Mouse (Mus musculus): Measurements from ENCODE around the gene Adgrl4.

Adgrl4 gene

DNA sequence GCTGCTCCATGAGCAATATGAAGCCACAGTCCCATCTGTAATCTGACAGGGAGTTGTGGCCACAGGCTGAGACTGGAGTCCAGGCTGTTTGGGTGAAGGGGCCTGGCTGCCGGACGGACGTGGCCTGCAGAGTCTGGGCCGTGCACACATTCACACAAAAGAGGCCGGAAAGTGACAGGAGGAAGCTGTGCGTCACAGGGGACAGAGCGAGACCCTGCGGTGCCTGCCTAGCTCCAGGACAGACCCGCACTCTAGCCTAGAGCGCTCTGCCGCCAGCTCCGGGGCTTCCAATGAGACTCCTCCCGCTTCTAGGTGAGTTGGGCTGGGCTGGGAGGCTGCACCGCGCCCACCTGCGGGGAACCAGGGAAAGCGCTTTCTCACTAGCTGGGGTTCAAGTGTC lies at the start of gene Adgrl4:
Adgrl4 (plus strand) TSS at position 195 of the 400 bp plus-strand sequence.
- no peak for DNase-seq (ENCODE audit: low read depth)

DNA sequence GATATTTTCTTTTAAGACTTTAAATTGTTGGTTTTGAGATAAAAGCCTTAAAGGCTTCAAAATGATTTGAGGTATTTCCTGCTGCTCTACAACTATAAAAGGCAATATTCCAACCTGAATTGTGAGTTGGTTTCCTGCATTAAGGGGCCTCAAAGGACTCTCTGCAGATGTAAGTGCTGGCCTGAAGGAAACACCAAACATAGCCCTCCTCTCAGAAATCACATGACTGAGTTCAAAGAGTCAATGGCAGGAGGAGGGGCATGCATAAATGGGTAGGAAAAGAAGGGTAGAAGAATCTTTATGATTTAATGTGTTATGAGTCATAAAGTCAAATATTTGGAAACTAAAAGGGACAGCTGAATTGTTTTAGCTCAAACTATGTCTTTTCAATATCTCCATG lies 46.8 kb upstream of the Adgrl4 start:
- DNase-seq (ENCODE audit: low read depth): no peak

DNA sequence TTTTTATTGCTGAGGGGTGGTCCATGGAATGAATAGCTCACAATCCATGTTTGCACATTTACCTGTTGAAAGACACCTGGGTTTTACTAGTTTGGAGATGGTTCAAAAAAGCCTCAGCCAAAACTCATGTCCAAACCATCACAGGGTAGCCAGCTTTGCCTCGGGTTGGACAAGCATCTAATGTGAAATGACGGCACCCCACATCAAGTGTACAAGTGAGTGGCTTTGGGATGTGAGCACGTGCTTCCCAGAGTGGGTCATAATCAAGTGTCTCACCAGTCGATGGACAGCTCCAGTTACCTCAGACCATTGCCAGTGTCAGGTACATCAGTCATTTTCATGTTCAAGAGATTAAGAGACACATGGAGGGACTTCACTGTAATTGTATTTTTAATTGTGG lies 44.8 kb upstream of the Adgrl4 start:
- DNase-seq (ENCODE audit: low read depth): no peak

DNA sequence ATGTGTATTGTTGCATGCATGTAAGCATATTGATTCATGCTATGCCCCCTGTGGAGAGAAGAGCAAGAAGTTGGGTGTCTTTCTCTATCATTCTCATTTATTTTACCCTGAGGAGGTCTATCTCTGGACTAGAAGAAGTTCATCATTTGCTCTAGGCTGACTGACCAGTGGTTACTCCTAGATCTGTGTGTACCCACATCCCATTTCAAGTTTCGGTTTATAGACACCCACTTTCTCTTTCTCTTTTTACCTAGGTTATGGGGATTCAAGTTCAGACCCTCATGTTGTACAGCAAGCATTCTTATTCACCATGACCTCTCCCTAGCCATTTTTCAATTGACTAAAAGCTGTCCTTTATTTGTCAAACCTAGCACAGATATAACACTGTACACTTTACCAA lies 44.4 kb upstream of the Adgrl4 start:
- no peak for DNase-seq (ENCODE audit: low read depth)

GRCm38 (mm10) chr3:151399270-151399669 lies 38.4 kb upstream of the Adgrl4 start:
- no peak for DNase-seq (ENCODE audit: low read depth)

- no peak for DNase-seq (ENCODE audit: low read depth)
Observed at GRCm38 (mm10) chr3:151411031-151411430, 26.7 kb upstream of the Adgrl4 start.

GRCm38 (mm10) chr3:151411488-151411887 lies 26.2 kb upstream of the Adgrl4 start:
- DNase-seq (ENCODE audit: low read depth): no peak

DNA sequence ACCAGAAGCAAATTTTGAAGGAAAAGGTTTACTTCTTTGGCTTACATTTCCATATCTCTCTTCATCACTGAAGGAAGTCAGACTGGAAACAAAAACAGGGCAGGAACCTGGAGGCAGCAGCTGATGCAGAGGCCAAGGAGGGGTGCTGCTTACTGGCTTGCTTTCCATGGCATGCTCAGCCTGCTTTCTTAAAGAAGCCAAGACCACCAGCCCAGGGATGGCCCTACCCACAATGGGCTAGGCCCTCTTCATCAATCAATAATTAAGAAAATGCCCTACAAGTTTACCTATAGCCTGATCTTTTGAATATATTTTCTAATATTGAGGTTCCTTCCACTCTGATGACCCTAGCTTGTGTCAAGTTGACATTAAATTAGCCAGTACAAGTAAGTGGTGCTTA lies 20.8 kb upstream of the Adgrl4 start:
- no peak for DNase-seq (ENCODE audit: low read depth)

GRCm38 (mm10) chr3:151417688-151418572 lies 19.8 kb upstream of the Adgrl4 start:
- no peak for DNase-seq (ENCODE audit: low read depth)

GRCm38 (mm10) chr3:151424326-151425207 lies 13.1 kb upstream of the Adgrl4 start:
- DNase-seq (ENCODE audit: low read depth): no peak

DNA sequence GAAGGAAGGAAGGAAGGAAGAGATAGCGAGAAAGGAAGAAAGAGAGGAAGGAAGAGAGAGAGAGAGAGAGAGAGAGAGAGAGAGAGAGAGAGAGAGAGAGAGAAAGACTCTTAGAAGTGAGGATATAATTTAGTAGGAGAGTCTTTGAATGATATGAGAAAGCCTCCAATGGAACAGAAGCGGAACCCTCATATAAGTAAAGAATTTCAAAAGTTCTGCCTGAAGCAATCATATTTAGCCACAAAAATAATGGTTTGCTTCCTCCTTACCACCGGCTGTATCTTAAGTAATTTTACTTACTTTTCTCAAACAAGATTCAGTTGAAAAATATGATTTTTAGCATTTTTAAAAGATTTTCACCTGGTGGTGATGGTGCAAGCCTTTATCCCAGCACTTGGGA lies 7.6 kb upstream of the Adgrl4 start:
- DNase-seq (ENCODE audit: low read depth): no peak

DNA sequence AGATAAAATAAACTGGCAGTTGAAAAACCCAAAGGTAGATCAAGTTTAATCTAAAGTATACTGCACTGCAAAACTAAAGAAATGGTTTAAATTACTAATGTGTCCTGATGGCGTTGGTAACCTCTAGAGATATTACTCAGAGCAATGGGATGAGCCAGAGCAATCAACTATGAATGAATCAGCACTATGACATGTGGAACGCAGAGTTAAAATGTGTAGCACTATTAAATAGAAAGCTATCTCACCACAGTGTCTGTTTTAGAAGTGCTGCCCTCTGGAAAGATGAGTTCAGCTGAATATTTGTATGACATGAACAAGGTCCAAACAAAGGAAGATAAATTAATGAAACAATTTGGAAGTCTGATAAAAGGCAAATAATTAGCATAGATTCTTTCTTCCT lies 6.2 kb upstream of the Adgrl4 start:
- DNase-seq (ENCODE audit: low read depth): no peak

DNA sequence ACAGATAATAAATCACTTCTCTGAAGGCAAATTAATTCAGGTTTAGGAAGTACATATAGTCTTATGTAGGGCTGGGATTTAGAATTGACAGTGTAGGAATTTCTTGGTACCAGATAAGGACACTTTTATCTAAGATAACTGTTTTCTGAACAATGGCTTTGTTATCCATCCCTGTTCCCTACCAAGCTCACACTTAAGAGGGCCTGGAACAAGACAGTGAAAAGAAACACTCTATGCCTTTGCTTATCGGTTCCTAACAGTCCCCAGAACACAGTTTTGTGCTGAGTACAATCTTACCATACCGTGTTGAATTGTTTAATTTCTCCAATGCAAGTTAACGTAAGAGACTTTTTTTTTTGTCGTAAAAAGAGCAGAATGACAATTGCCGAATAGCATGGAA lies 677 bp downstream of the Adgrl4 start:
- DNase-seq (ENCODE audit: low read depth): no peak

GRCm38 (mm10) chr3:151439976-151440375 lies 2.3 kb downstream of the Adgrl4 start:
- DNase-seq (ENCODE audit: low read depth): no peak

- no peak for DNase-seq (ENCODE audit: low read depth)
Observed at GRCm38 (mm10) chr3:151442026-151442425, 4.3 kb downstream of the Adgrl4 start.

DNA sequence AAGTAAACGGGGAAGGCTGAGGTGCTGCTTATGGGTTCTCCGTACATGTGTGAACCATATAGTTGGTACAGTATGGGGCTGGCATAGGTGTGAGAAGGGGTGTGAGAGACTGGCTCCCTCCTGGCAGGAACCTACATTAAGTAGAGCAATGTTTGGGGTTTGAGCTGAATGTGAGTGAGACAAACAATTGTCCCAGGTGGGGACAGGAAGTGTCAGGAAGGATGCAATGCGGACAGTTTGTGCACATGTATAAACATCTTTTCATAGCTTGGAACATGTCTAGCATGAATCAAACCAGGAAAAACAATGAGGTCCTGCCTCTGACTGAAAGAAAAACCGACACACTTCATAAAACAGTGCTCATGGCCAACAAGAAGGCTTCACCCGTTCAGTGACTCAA lies 5.8 kb downstream of the Adgrl4 start:
- DNase-seq (ENCODE audit: low read depth): no peak

GRCm38 (mm10) chr3:151444284-151444683 lies 6.6 kb downstream of the Adgrl4 start:
- DNase-seq (ENCODE audit: low read depth): no peak

DNA sequence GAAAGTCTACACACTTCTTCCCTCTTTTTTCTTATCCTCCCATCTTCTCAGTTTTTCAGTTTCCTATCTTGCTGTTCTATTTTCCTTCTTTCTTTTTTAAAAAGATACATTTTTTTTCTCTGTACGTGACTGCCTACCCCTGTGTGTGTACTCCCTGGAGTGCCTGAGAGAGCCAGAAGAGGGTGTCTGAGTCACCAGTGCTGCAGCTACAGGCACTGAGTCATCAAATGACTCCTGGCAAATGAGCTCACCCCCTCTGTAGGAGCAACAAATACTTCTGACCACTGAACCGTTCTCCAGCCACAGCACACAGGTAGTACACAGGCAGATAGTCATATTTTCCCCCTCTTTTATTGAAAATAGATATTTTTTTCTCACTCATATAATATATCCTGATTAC lies 8.2 kb downstream of the Adgrl4 start:
- no peak for DNase-seq (ENCODE audit: low read depth)

DNA sequence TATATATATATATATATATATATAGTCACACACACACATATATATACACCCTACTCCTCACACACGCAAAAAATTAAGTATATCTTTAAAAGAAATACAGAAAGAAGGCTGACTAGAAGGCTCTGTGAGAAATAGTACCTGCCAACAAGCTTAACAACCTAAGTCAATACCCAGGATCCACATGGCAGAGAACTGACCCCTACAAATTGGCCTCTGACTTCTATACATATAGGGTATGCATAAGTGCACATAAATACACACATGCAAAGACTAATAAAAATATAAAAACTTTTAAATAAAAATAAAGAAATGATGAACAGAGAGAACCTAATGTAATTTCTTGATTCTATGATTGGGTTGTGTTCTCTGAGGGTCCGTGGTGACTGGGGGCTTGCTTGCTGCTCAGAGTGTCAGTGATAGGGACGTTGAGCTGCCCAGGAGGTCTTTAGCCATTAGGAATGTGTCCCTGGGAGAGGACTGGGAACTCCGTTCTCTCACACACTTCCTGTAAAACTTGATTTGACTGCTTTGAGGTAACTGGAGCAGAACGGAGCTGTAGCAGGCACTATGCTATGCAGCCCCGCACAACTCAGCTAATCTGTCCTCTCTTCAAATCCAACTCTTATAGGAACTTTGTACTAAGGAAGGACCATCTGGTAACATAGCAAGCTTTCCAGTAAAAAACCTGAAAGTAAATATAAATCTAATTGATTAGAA lies 17.5 kb downstream of the Adgrl4 start:
- DNase-seq (ENCODE audit: low read depth): no peak

DNA sequence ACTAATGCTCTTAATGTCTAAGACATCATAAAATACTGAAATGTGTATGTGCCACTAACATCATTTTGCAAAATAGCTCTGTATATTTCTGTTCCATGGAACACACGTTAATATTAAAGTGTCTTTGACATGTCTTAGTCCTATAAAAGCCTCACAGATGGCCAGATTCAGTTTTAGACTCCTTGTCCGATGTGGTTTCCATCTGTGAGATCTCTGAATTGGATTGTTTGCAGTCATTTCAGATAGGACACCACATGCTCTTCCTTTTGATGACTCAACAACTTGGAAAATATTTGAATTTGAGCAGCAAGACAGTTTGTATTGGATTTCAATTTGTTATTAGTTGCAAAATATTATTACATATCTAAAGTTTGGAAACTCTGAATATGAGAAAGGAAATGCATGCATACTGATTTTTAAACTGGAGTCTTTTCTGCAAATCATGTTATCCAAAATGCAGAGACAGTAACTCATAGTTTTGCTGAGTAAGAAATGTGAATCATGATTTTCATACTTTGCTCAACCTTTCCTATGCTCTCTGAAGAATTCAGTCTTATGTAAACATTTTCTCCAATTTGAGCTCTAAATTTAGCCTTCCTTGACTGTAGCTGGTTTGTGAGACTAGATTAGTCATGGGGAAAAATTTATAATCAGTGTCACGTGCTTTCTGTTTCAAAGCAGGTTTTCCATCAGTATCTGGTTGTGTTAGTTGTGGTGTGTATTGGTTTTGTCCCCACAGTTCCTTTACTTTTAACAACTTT lies 21.9 kb downstream of the Adgrl4 start:
- no peak for DNase-seq (ENCODE audit: low read depth)

GRCm38 (mm10) chr3:151465215-151465614 lies 27.5 kb downstream of the Adgrl4 start:
- DNase-seq (ENCODE audit: low read depth): no peak

- no peak for DNase-seq (ENCODE audit: low read depth)
Observed at GRCm38 (mm10) chr3:151488853-151489252, 51.2 kb downstream of the Adgrl4 start.

Data from c-Kit-positive CD71-positive TER-119-negative erythroid progenitor cells, embryonic 14.5 days (primary cell).